Mouse (Mus musculus) liver, embryonic 14.5 days (tissue): ENCODE data around the gene Proca1. TPM values are rescaled to one million over a fixed set of nuclear protein-coding genes. Genes with fewer than 3 reads are reported as not detected.
"Not testable (repeated sequence)": the region's sequence is repeated elsewhere in the genome, so short reads cannot be mapped to it uniquely, and the experiment has no call there.

ENCODE experiments used
- ATAC-seq: fragments of 200-750 bp; cut with Nextera tagmentation; 2 replicates; pipeline ENCODE4 v1.8.0; 2017; ENCODE audit warnings: moderate number of reproducible peaks, mild to moderate bottlenecking, moderate library complexity; ENCODE audit not compliant: insufficient read depth
- DNase-seq, 3 experiments: peaks; one replicate each; pipeline ENCODE4 v3.0.0-alpha.2; 2012 to 2013; ENCODE audit warnings: low read depth in 3 of 3, low spot score in 3 of 3
- H3K27ac ChIP-seq: fragments of 300-500 bp; sonication (generic); 2 replicates; pipeline ENCODE4 v1.5.1; 2014; ENCODE audit warnings: moderate library complexity, mild to moderate bottlenecking, control low read depth, inconsistent platforms
- H3K27me3 ChIP-seq: fragments of 300-500 bp; sonication (generic); 2 replicates; pipeline ENCODE4 v1.6.1; 2014; ENCODE audit warnings: mild to moderate bottlenecking, low read length, moderate library complexity; ENCODE audit not compliant: control insufficient read depth, insufficient read depth
- H3K36me3 ChIP-seq: fragments of 300-500 bp; sonication (generic); replicated peaks from 2 replicates; pipeline ENCODE4 v1.6.1; 2014; ENCODE audit warnings: low read depth; ENCODE audit not compliant: control insufficient read depth, insufficient read depth
- H3K4me1 ChIP-seq, 2 experiments: fragments of 200-500 bp in 1 of 2; fragments of 300-500 bp in 1 of 2; sonication (generic) in 1 of 2; replicated peaks; 2 replicates each; pipeline ENCODE4 v1.6.1; 2012 to 2014; ENCODE audit warnings: antibody characterized with exemption in 1 of 2, inconsistent platforms in 1 of 2, low read length in 1 of 2; ENCODE audit not compliant: control insufficient read depth in 2 of 2, insufficient read depth in 2 of 2
- H3K4me2 ChIP-seq: fragments of 300-500 bp; sonication (generic); 2 replicates; pipeline ENCODE4 v1.6.1; 2014; ENCODE audit warnings: low read depth, mild to moderate bottlenecking, control low read depth, moderate library complexity
- H3K4me3 ChIP-seq, 2 experiments: fragments of 200-500 bp in 1 of 2; fragments of 300-500 bp in 1 of 2; sonication (generic) in 1 of 2; 2 replicates each; pipeline ENCODE4 v1.5.1; 2012 to 2014; ENCODE audit warnings: low read depth in 2 of 2, low read length in 2 of 2, mild to moderate bottlenecking in 2 of 2, control low read depth in 1 of 2, inconsistent platforms in 1 of 2, moderate library complexity in 1 of 2; ENCODE audit not compliant: insufficient read depth in 1 of 2
- H3K9ac ChIP-seq: fragments of 300-500 bp; sonication (generic); replicated peaks from 2 replicates; pipeline ENCODE4 v1.6.1; 2014; ENCODE audit warnings: mild to moderate bottlenecking, control low read depth, moderate library complexity
- H3K9me3 ChIP-seq: fragments of 300-500 bp; sonication (generic); 2 replicates; pipeline ENCODE4 v1.6.1; 2016; ENCODE audit warnings: low read length, mixed read lengths; ENCODE audit not compliant: control insufficient read depth
- CTCF ChIP-seq: IDR thresholded peaks from 2 replicates; pipeline ENCODE4 v1.5.1; 2016; ENCODE audit warnings: antibody characterized with exemption, low read depth, control low read depth
- EP300 ChIP-seq: IDR thresholded peaks from 2 replicates; pipeline ENCODE4 v1.6.1; 2016; ENCODE audit warnings: antibody characterized with exemption, low read depth
- WGBS: fragments of 180-500 bp; shearing (Covaris S2); extraction: QIAGEN DNeasy Blood & Tissue Kit; methylation state at CpG from one replicate; pipeline ENCODE4 v1.1.7; 2014; ENCODE audit not compliant: insufficient replicate concordance; 5-methylcytosine and 5-hydroxymethylcytosine counted together
- polyA plus RNA-seq, 2 experiments: library from polyadenylated mRNA; depleted of rRNA in 1 of 2; stranded (reverse) in 1 of 2; unstranded in 1 of 2; fragments of >200 nt; fragmentation: Nextera tagmentation in 1 of 2; extraction: Ambion mirVana in 1 of 2; gene quantifications; 2 replicates each; pipeline versions ENCODE4 v1.2.1 to v1.2.3; 2012 to 2014

Proca1 gene
- polyA plus RNA-seq, 2 experiments: 0.16 to 0.23 TPM

DNA sequence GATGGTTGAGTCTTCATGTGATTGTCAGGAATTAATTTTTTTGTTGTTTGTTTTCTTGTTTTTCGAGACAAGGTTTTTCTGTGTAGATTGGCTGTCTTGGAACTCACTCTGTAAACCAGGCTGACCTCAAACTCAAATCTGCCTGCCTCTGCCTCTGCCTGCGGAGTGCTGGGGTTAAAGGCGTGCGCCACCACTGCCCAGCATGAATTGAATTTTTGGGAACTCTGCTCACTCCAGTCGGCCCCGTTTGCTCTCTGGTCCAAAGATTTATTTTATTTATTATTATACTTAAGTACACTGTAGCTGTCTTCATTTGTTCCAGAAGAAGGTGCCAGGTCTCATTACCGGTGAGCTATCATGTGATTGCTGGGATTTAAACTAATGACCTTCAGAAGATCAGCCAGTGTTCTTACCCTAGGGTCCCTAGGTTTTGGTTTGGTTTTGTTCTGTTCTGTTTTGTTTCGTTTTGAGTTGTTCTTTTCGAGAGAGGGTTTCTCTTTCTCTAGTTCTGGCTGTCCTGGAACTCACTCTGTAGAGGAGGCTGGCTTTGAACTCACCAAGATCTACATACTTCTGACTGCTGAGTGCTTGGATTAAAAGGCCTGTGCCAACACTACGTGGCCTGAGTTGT lies 9.2 kb upstream of the Proca1 start:
- H3K4me1 ChIP-seq: peaks cover 13 to 21% of the 10 kb centered on the region in 2 experiments
- WGBS: 40% methylated on average over 10 of the region's 10 CpGs
- ATAC-seq: no peak
- H3K36me3 ChIP-seq: peaks cover 34% of the 10 kb centered on the region
- no peak for DNase-seq
- H3K9ac ChIP-seq: peak overlapping the region; percentile 14; the same call in 1 of the 2 replicates
- peaks cover 25% of the 10 kb centered on the region for H3K27me3 ChIP-seq
- peak overlapping the region; percentile 99 for H3K4me2 ChIP-seq
- H3K27ac ChIP-seq: no peak overlapping the region
- no peak for TF ChIP-seq CTCF
- no peak for TF ChIP-seq EP300
- peak overlapping the region; percentile 41 to 86; a peak in 3 of 4 replicates for H3K4me3 ChIP-seq
- no peaks in the 10 kb centered on the region for H3K9me3 ChIP-seq

DNA sequence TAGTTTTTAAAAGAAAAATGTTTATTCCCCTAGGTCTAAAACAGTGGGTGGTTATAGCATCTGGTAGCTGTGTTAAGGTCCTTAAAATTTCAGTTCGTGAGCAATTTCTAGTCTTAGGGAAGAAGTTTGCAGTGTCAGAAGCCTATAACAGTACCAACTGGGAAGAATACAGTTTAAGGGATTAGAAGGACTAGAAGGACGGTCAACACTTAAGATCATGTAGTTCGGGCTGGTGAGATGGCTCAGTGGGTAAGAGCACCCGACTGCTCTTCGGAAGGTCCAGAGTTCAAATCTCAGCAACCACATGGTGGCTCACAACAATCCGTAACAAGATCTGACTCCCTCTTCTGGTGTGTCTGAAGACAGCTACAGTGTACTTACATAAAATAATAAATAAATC lies 8.5 kb upstream of the Proca1 start:
- H3K27me3 ChIP-seq: peaks cover 32% of the 10 kb centered on the region
- not testable (repeated sequence) for H3K9ac ChIP-seq, DNase-seq

DNA sequence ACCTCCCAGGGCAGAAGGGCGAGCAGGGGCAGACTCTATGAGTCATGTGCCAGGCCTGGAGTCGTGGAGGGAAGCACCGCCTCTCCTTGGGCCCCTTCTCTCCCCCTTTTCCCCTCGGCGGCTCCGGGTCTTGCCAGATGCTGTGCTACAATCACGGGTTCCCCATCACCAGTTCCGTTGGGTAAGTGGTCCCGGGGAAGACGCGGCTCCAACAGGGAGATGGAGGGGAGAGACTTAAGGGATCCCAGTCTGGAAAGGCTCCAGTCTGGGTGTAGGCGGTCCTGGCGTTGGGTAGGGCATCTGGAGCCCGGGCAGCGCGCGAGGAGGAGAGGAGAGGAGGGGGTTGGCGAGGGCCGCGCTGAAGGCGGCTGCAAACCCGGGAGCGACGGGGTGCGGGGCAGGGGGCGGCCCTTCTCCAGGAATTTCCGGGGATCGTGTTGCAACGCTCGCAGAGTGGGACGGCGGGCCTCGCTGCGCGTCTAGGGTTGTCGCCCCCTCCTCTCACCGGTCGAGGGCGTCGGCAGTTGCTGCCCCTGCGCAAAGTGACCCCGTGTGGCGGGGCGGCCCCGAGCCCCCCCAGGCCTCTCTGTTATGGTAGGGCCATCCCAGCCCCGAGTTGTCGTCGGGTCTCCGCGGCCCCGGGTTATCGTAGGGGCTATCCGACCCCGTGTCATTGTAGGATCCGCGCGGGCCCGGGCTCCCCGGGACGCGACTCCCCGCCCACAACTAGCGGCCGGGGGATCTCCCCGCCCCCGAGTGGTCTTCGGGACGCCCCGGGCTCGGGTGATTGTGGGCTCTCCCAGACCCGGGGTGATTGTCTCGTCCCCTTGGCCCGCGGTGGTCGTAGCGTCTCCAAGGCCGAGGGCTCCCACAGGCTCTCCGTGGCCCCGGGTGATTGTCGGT lies 4.6 kb upstream of the Proca1 start, which contains the start of gene Rab34:
Rab34 (plus strand) TSS at position 100 of the 903 bp plus-strand sequence.
- Histone ChIP-seq H3K4me3 (peak within 1 kb of the TSS; percentile 45 to 50), H3K4me2 (peak within 1 kb of the TSS; percentile 51), H3K9me3 (no peaks in the 10 kb centered on the region), H3K27me3 (peaks cover 49% of the 10 kb centered on the region), H3K4me1 (peaks cover 0 to 4% of the 10 kb centered on the region in 2 experiments; a peak in 2 of 4 replicates), H3K9ac (peak within 1 kb of the TSS; percentile 3; the same call in 1 of the 2 replicates), H3K27ac (no peak within 1 kb of the TSS), H3K36me3 (no peaks in the 10 kb centered on the region)
- DNase-seq: no peak
- TF ChIP-seq CTCF (0 out of 2 replicates have a peak, but pooled peaks have one; percentile 1), EP300 (no peak)
- WGBS: 3% methylated on average over 79 of the region's 80 CpGs
- peak; percentile 5; the same call in 1 of the 2 replicates for ATAC-seq

More for the DNA sequence above, 8.5 kb upstream of the Proca1 start:
- not testable (repeated sequence) for H3K4me2 ChIP-seq, ATAC-seq, H3K9me3 ChIP-seq, H3K27ac ChIP-seq, H3K4me3 ChIP-seq
- Histone ChIP-seq H3K36me3 (peaks cover 29% of the 10 kb centered on the region), H3K4me1 (peaks cover 13 to 20% of the 10 kb centered on the region in 2 experiments)
- 77% methylated on average over 6 of the region's 6 CpGs for WGBS

DNA sequence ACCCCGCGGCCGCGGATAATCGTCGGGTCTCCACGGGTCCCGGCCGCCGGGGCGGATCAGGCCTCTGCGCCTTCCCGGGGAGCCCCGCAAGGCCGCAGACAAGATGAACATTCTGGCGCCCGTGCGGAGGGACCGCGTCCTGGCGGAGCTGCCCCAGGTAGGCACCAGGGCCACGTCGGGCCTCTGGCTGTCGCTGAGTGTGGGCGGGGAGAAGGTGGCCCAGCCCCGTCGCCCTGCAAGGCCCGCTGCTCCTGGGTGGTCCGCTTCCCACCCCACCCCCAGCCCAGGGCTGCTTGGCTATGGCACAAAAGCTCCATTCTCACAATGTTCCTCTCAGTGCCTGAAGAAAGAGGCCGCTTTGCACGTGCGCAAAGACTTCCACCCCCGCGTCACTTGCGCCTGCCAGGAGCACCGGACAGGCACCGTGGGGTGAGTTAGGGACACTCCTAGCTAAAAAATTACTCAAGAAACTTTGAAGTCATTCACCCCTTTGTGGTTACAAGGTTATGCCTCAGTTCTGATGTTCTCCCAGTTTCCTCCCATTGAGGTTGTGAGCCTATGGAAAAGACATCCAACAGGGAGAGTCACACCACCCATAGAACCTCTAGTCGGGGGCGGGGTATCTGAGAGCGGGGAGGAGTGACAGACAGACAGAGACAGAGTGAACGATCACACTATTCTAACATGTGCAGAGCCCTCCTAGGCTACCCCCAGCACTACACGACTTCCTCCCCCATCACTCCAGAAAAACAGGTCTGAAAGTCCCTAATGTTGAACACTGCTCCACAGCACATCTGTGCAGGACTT lies 3.8 kb upstream of the Proca1 start:
- TF ChIP-seq EP300 (no peak), CTCF (no peak)
- Histone ChIP-seq H3K27ac (no peak overlapping the region), H3K9me3 (no peaks in the 10 kb centered on the region), H3K27me3 (peaks cover 49% of the 10 kb centered on the region), H3K4me2 (peak overlapping the region; percentile 51), H3K4me1 (no peaks in the 10 kb centered on the region; a peak in 1 of 4 replicates), H3K9ac (0 out of 2 replicates have a peak overlapping the region, but pooled peaks have one; percentile 3), H3K4me3 (peak overlapping the region; percentile 45 to 50), H3K36me3 (no peaks in the 10 kb centered on the region)
- WGBS: 2% methylated on average over 37 of the region's 42 CpGs
- peak; percentile 21; the same call in 1 of the 2 replicates for ATAC-seq
- no peak for DNase-seq
